Mouse (Mus musculus) megakaryocyte, embryonic 14.5 days (primary cell): Measurements from ENCODE around the gene Pate2.

ENCODE experiments used
- FLI1 ChIP-seq: IDR thresholded peaks from 2 replicates; pipeline ENCODE4 v1.6.1; 2012; ENCODE audit warnings: low read length, inconsistent platforms, mixed read lengths
- GATA1 ChIP-seq: IDR thresholded peaks from 3 replicates; pipeline ENCODE4 v1.6.1; 2012; ENCODE audit warnings: mixed read lengths, low read length, inconsistent platforms, borderline replicate concordance

DNA sequence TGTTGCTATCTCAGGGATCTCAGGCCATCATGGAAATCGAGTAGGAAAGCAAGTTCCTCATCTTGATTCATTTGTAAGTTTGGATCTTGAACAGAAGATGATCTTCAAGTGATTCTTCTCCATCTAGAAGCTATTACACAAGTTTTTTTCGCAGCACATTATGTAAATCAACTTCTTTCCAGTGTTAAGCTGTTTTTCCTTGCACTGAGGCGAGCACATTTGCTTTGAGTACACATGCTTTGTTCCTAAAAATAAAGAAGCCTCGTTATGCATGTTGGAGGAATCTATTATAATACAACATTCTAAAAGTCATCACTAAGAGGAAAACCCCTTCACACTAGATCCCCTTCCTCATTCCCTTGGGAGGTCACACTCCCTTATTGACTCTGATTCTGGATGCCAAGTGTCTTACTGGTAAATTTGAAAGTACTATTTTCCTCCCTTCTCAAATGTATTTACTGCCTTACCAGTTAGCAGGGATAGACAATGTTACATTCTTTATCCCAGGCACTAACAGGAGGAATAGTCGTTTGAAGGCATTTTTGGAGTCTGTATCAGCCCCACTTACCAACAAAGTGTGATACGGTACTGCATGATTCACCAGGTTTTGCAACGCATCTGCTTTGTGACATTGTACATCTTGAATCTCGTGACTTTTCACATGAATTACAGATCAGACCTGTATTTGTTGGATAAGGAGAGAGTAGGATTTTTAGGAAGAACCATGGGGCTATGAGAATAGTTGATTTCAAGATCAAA, 37.7 kb downstream of the Pate2 start:
- TF ChIP-seq GATA1 = no peak
- no peak for TF ChIP-seq FLI1
